17 mouse cellular contexts compared by ENCODE assay signal in the genomic region with DNA sequence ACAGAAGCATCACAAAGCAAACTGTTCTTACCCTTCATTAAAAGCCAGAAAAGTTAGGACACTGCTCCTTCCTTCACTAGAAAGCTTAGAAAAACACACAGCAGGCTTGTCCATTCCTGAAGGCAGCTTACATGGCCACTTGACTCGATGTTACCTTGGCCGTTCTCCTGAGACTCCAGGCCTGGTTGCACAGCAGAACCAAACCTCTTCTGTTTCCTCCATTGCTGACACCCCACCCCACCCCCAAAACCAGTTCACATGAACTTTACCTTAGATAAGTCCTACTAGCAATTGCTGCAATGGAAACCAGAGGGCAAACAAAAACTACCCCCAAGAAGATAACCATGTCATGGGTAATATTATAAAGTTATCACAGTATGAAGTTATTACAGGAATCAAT. TPM values are rescaled to one million over a fixed set of nuclear protein-coding genes. Genes with fewer than 3 reads are reported as not detected.
A peak's percentile ranks its signal among the peaks of the same experiment; 100 is the strongest.
DNase-seq lines count a peak whose midpoint lies in the region; ATAC-seq and TF ChIP-seq lines count a peak whose summit lies in the region.
"Had no signal": no experiment of that assay in that cellular context is flagged by ENCODE, and none has a peak within 500 bp of the region (broad histone marks: within the 10 kb centered on the region; RNA-seq: fewer than 3 reads in every experiment).

No protein-coding gene starts in this region.

- H3ac ChIP-seq in myocyte (ENCODE audit: control insufficient read depth, insufficient read length) = no peak overlapping the region

- peak overlapping the region; percentile 86 for H3K27ac ChIP-seq in heart, embryonic 13.5 days (replicated peaks)
- 0 out of 2 replicates have a peak overlapping the region, but pooled peaks have one; percentile 25 for H3K27ac ChIP-seq in kidney, postnatal 0 days
- H3K27ac ChIP-seq: forebrain, embryonic 15.5 days; hindbrain, embryonic 13.5 days; limb, embryonic 12.5 days; liver, embryonic 13.5 days; midbrain, embryonic 10.5 days had no signal

- no peaks in the 10 kb centered on the region for H3K9me3 ChIP-seq in heart, embryonic 13.5 days
- no peaks in the 10 kb centered on the region for H3K9me3 ChIP-seq in kidney, postnatal 0 days (replicated peaks; ENCODE audit: low read length)
- H3K9me3 ChIP-seq: forebrain, embryonic 15.5 days; hindbrain, embryonic 13.5 days; limb, embryonic 12.5 days; liver, embryonic 13.5 days; midbrain, embryonic 10.5 days had no signal

- peaks cover 26% of the 10 kb centered on the region for H3K36me3 ChIP-seq in heart, embryonic 13.5 days
- no peaks in the 10 kb centered on the region for H3K36me3 ChIP-seq in kidney, postnatal 0 days (ENCODE audit: insufficient read depth, low read length)
- H3K36me3 ChIP-seq in myocyte (ENCODE audit: control insufficient read depth, insufficient read depth) = no peaks in the 10 kb centered on the region
- H3K36me3 ChIP-seq: forebrain, embryonic 15.5 days; liver, embryonic 13.5 days; midbrain, embryonic 10.5 days had no signal

- no peak for ATAC-seq in heart, embryonic 13.5 days (ENCODE audit: extremely low read depth, insufficient number of reproducible peaks, low FRiP score, low TSS enrichment)
- no peak for ATAC-seq in kidney, postnatal 0 days (replicated peaks; ENCODE audit: low FRiP score, low read depth)

- H3K9ac ChIP-seq in heart, embryonic 13.5 days = no peak overlapping the region
- no peak overlapping the region for H3K9ac ChIP-seq in kidney, postnatal 0 days (ENCODE audit: low read depth, low read length)
- H3K9ac ChIP-seq: forebrain, embryonic 15.5 days; hindbrain, embryonic 13.5 days; limb, embryonic 12.5 days; liver, embryonic 13.5 days had no signal

- no peaks in the 10 kb centered on the region for H3K27me3 ChIP-seq in heart, embryonic 13.5 days (replicated peaks)
- H3K27me3 ChIP-seq in kidney, postnatal 0 days (ENCODE audit: insufficient read depth, low read length) = no peaks in the 10 kb centered on the region
- H3K27me3 ChIP-seq in myocyte (ENCODE audit: control insufficient read depth, insufficient read depth, insufficient read length) = no peaks in the 10 kb centered on the region
- H3K27me3 ChIP-seq: forebrain, embryonic 15.5 days; hindbrain, embryonic 13.5 days; limb, embryonic 12.5 days; liver, embryonic 13.5 days had no signal

- TF ChIP-seq POLR2A in myocyte (IDR thresholded peaks at IDR 0.05; ENCODE audit: insufficient read length, low read depth) = no peak

- peaks cover 22% of the 10 kb centered on the region for H3K4me1 ChIP-seq in heart, embryonic 13.5 days
- no peaks in the 10 kb centered on the region for H3K4me1 ChIP-seq in kidney, postnatal 0 days (replicated peaks; ENCODE audit: insufficient read depth, low read length)
- H3K4me1 ChIP-seq: limb, embryonic 12.5 days; liver, embryonic 13.5 days; midbrain, embryonic 10.5 days had no signal

- intact Hi-C loops in heart, postnatal 25 days (cut with DNase I) = loop anchor here (10.0 kb wide), 1 partner anchor 112 kb away; no protein-coding TSS in a partner anchor

- 83% methylated on average over 2 of the region's 2 CpGs for WGBS in heart, embryonic 13.5 days
- 72% methylated on average over 2 of the region's 2 CpGs for WGBS in kidney, postnatal 0 days

- no peaks in the 10 kb centered on the region for H3K79me2 ChIP-seq in myocyte (ENCODE audit: control insufficient read depth, insufficient read depth)

- no peak overlapping the region for H3K4me2 ChIP-seq in heart, embryonic 13.5 days
- no peak overlapping the region for H3K4me2 ChIP-seq in kidney, postnatal 0 days (ENCODE audit: low read length)
- peak overlapping the region; percentile 2 for H3K4me2 ChIP-seq in myocyte (ENCODE audit: low read depth)
- H3K4me2 ChIP-seq: forebrain, embryonic 15.5 days; hindbrain, embryonic 13.5 days; limb, embryonic 12.5 days; liver, embryonic 13.5 days had no signal

- no peak for TF ChIP-seq CTCF in kidney, postnatal 0 days (IDR thresholded peaks at IDR 0.05; ENCODE audit: low read depth)

- DNase-seq in heart, postnatal 25 days (ENCODE audit: low spot score) = no peak
- DNase-seq in kidney, postnatal 0 days (ENCODE audit: low spot score) = no peak
- DNase-seq in kidney, postnatal 10 days = no peak
- DNase-seq in adrenal gland, postnatal 14 days = peak; percentile 19
- no peak for DNase-seq in c-Kit-positive CD71-positive TER-119-positive erythroid progenitor cells, embryonic 14.5 days (ENCODE audit: low spot score)
- DNase-seq in layer of hippocampus, adult 9-10 months (ENCODE audit: low spot score) = no peak
- DNase-seq: liver, embryonic 13.5 days; thymus, postnatal 25 days had no signal

- no peak overlapping the region for H3K4me3 ChIP-seq in heart, embryonic 13.5 days
- H3K4me3 ChIP-seq in kidney, postnatal 0 days (replicated peaks; ENCODE audit: low read depth, low read length) = no peak overlapping the region
- H3K4me3 ChIP-seq in myocyte = no peak overlapping the region
- H3K4me3 ChIP-seq: forebrain, embryonic 15.5 days; hindbrain, embryonic 13.5 days; limb, embryonic 12.5 days; liver, embryonic 13.5 days; midbrain, embryonic 10.5 days had no signal

TF ChIP-seq in myocyte, 11 proteins besides CTCF, POLR2A, EP300 and RAD21:
- TF ChIP-seq CEBPB (IDR thresholded peaks at IDR 0.05; ENCODE audit: insufficient read depth, poor library complexity, severe bottlenecking) = no peak
- TF ChIP-seq MAX (IDR thresholded peaks at IDR 0.05; ENCODE audit: low read depth) = no peak
- no peak for TF ChIP-seq MYOG (IDR thresholded peaks at IDR 0.05; ENCODE audit: control insufficient read depth in 1 of 3, insufficient read depth in 1 of 3, insufficient read length in 2 of 3, low read depth in 2 of 3)
- TF ChIP-seq REST (IDR thresholded peaks at IDR 0.05; ENCODE audit: insufficient read depth, insufficient read length) = no peak
- no peak for TF ChIP-seq SRF (IDR thresholded peaks at IDR 0.05; ENCODE audit: control insufficient read depth, insufficient read length, low read depth)
- TF ChIP-seq POLR2AphosphoS2 (IDR thresholded peaks at IDR 0.05; ENCODE audit: insufficient read length, low read depth) = no peak
- no peak for TF ChIP-seq MYOD1 (IDR thresholded peaks at IDR 0.05; ENCODE audit: control insufficient read depth in 1 of 3, insufficient read length in 2 of 3, low read depth in 2 of 3)
- TF ChIP-seq TCF3 (IDR thresholded peaks at IDR 0.05; ENCODE audit: insufficient read length, low read depth) = no peak
- no peak for TF ChIP-seq TCF12 (IDR thresholded peaks at IDR 0.05; ENCODE audit: insufficient read depth, poor library complexity, severe bottlenecking)
- no peak for TF ChIP-seq E2F4 (IDR thresholded peaks at IDR 0.05; ENCODE audit: insufficient read depth)
- TF ChIP-seq USF1 (IDR thresholded peaks at IDR 0.05; ENCODE audit: low read depth) = no peak

RNA-seq across cellular contexts. Expression of gene Adamts15, which starts 25.1 kb away (rescaled TPM):
- 7.9 and 9.0 TPM in 2 replicates for polyA plus RNA-seq in heart, embryonic 13.5 days (2015; fragmentation: Nextera tagmentation; extraction: Ambion mirVana)
- 10 to 100 TPM in 1 of 2 experiments, 1 to 10 TPM in 1; 8.3 to 10.6 TPM for total RNA-seq in heart, postnatal 25 days (2021)
- polyA plus RNA-seq in kidney, postnatal 0 days (2015; fragmentation: Nextera tagmentation; extraction: Ambion mirVana) = 4.9 and 5.8 TPM in 2 replicates
- 3.8 and 5.2 TPM in 2 replicates for total RNA-seq in adrenal gland, postnatal 14 days (2021)
- not detected for polyA plus RNA-seq in myocyte (2012; fragmentation: generic; extraction: Trizol)
- total RNA-seq: MEL; neutrophil, adult 5-6 weeks had no signal
- polyA plus RNA-seq: C2C12 had no signal

RNA-seq across cellular contexts. Expression of gene Adamts8, which starts 45.2 kb away (rescaled TPM):
- polyA plus RNA-seq in heart, embryonic 13.5 days (2015; fragmentation: Nextera tagmentation; extraction: Ambion mirVana) = 8.1 and 8.7 TPM in 2 replicates
- 1 to 10 TPM; 3.7 to 6.0 TPM for total RNA-seq in heart, postnatal 25 days (2021)
- polyA plus RNA-seq in kidney, postnatal 0 days (2015; fragmentation: Nextera tagmentation; extraction: Ambion mirVana) = 0.66 and 0.80 TPM in 2 replicates
- 0.37 and 0.38 TPM in 2 replicates for total RNA-seq in adrenal gland, postnatal 14 days (2021)
- polyA plus RNA-seq in myocyte (2012; fragmentation: generic; extraction: Trizol) = not detected
- total RNA-seq: MEL; neutrophil, adult 5-6 weeks had no signal
- polyA plus RNA-seq: C2C12 had no signal
